Mouse (Mus musculus) neural tube, embryonic 13.5 days (tissue): ENCODE results near the gene Myl6. TPM values are rescaled to one million over a fixed set of nuclear protein-coding genes. Genes with fewer than 3 reads are reported as not detected.
A peak's percentile ranks its signal among the peaks of the same experiment; 100 is the strongest.
"Not testable (repeated sequence)": the region's sequence is repeated elsewhere in the genome, so short reads cannot be mapped to it uniquely, and the experiment has no call there.

ENCODE experiments used
- ATAC-seq: fragments of 200-750 bp; cut with Nextera tagmentation; 2 replicates; pipeline ENCODE4 v1.8.0; 2017; ENCODE audit warnings: low read depth, mild to moderate bottlenecking, moderate TSS enrichment, moderate library complexity
- H3K27ac ChIP-seq: fragments of 300-500 bp; sonication (generic); replicated peaks from 2 replicates; pipeline ENCODE4 v1.5.1; 2015; ENCODE audit warnings: moderate library complexity, mild to moderate bottlenecking, inconsistent platforms
- H3K27me3 ChIP-seq: fragments of 300-500 bp; sonication (generic); 2 replicates; pipeline ENCODE4 v1.6.1; 2015; ENCODE audit warnings: mild to moderate bottlenecking, inconsistent platforms
- H3K36me3 ChIP-seq: fragments of 300-500 bp; sonication (generic); 2 replicates; pipeline ENCODE4 v1.6.1; 2015; ENCODE audit warnings: mild to moderate bottlenecking, inconsistent platforms
- H3K4me1 ChIP-seq: fragments of 300-500 bp; sonication (generic); replicated peaks from 2 replicates; pipeline ENCODE4 v1.6.1; 2015; ENCODE audit warnings: inconsistent platforms
- H3K4me2 ChIP-seq: fragments of 300-500 bp; sonication (generic); 2 replicates; pipeline ENCODE4 v1.6.1; 2015; ENCODE audit warnings: inconsistent platforms, mild to moderate bottlenecking, moderate library complexity
- H3K4me3 ChIP-seq: fragments of 300-500 bp; sonication (generic); 2 replicates; pipeline ENCODE4 v1.5.1; 2015; ENCODE audit warnings: mild to moderate bottlenecking, inconsistent platforms
- H3K9ac ChIP-seq: fragments of 300-500 bp; sonication (generic); 2 replicates; pipeline ENCODE4 v1.6.1; 2015; ENCODE audit warnings: moderate library complexity, mild to moderate bottlenecking, inconsistent platforms
- H3K9me3 ChIP-seq: fragments of 300-500 bp; sonication (generic); 2 replicates; pipeline ENCODE4 v1.6.1; 2016; ENCODE audit warnings: inconsistent platforms
- WGBS: fragments of 180-500 bp; shearing (Covaris S2); methylation state at CpG from one replicate; pipeline ENCODE4 v1.1.7; 2015; 5-methylcytosine and 5-hydroxymethylcytosine counted together
- polyA plus RNA-seq: library from polyadenylated mRNA; unstranded; fragments of >200 nt; fragmentation: Nextera tagmentation; extraction: Ambion mirVana; gene quantifications from 2 replicates; pipeline ENCODE4 v1.2.1, GENCODE M21; 2015

Gene Myl6
- polyA plus RNA-seq, 1 experiment from 2014 or later: 1,105 TPM

DNA sequence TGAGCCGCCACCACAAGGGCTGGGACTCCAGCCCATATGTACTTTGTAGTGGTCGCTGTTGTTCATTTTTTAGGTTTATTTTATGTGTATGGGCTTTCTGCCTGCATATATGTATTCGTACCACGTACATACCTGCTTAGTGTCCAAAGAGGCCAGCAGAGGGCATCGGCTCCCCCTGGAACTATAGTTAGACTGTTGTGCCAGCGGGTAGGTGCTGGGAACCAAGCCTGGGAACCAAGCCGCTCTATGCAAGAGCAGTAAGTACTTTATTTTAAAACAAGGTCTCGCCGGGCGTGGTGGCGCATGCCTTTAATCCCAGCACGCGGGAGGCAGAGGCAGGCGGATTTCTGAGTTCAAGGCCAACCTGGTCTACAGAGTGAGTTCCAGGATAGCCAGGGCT is 12.0 kb upstream of the Myl6 start:
- no peaks in the 10 kb centered on the region for H3K4me1 ChIP-seq
- no peak overlapping the region for H3K9ac ChIP-seq
- H3K27ac ChIP-seq: no peak overlapping the region
- 94% methylated on average over 14 of the region's 14 CpGs for WGBS
- no peaks in the 10 kb centered on the region for H3K9me3 ChIP-seq
- no peak overlapping the region for H3K4me2 ChIP-seq
- no peak overlapping the region for H3K4me3 ChIP-seq
- H3K36me3 ChIP-seq: peaks cover 15% of the 10 kb centered on the region
- no peaks in the 10 kb centered on the region for H3K27me3 ChIP-seq
- ATAC-seq: no peak

DNA sequence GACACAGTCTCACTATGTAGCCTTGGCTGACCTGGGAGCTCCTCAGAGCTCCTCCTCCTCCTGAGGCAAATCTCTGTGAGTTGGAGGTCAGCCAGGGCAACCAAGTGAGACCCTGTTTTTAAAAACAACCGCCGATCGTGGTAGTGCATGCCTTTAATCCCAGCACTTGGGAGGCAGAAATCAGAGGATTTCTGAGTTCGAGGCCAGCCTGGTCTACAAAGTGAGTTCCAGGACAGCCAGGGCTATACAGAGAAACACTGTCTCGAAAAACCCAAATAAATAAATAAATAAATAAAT is 11.4 kb upstream of the Myl6 start:
- peaks cover 11% of the 10 kb centered on the region for H3K36me3 ChIP-seq
- not testable (repeated sequence) for H3K9ac ChIP-seq, H3K4me2 ChIP-seq, H3K27me3 ChIP-seq, H3K9me3 ChIP-seq, H3K4me1 ChIP-seq, ATAC-seq, H3K27ac ChIP-seq, H3K4me3 ChIP-seq
- 90% methylated on average over 5 of the region's 5 CpGs for WGBS

DNA sequence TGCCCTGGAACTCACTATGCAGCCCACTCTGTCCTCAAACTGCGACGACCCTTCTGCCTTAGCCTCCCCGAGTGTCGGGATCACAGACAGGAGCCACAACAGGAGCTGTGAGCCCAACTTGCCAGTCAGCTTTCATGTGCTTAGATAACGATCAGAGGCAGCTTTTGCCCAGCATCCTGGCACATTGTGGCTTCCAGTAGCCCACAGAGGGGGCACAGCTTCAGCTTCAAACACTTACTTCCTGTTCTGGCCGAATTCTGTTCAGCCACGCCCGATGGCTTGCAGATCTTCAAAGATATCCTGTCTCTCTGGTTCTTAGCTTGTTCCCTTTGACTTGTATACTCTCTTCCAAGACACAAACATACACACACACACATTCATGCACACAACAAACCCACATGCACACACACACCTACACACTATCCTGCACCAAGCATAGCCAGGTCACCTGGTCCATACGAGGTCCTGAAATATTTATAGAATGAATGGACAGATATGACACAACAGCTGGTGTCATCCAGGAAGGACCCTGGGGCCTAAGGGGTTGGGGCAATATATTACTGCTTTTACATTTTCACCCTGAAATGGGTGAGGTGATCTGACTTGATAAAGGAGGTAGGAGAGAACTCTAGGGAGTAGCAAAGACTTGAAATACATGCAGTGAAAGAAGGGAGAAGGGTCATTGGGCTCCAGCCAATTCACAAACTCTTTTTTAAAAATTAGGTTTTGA is 10.9 kb upstream of the Myl6 start:
- peaks cover 6% of the 10 kb centered on the region for H3K36me3 ChIP-seq
- no peaks in the 10 kb centered on the region for H3K9me3 ChIP-seq
- H3K9ac ChIP-seq: 0 out of 2 replicates have a peak overlapping the region, but pooled peaks have one; percentile 23
- no peak overlapping the region for H3K27ac ChIP-seq
- 78% methylated on average over 9 of the region's 9 CpGs for WGBS
- H3K27me3 ChIP-seq: no peaks in the 10 kb centered on the region
- no peak overlapping the region for H3K4me2 ChIP-seq
- no peaks in the 10 kb centered on the region for H3K4me1 ChIP-seq
- H3K4me3 ChIP-seq: no peak overlapping the region
- no peak for ATAC-seq

DNA sequence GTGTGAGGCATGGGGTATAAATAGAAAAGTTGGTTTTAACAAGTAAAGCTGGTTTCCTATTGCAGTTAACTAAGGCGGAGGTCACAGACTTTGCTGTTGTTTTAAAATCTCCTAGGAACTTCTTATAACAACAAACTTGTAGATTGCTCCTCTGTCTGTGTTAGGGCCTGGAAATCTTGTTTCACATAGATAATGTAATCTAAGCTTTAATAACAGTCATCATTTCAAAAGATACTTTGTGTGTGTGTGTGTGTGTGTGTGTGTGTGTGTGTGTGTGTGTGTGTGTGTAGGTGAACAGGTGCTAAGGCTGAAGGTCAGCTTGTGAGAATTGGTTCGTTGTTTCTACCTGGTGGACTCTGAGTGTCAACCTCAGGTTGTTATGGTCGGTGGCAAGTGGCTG is 10.1 kb upstream of the Myl6 start:
- H3K4me1 ChIP-seq: peaks cover 7% of the 10 kb centered on the region; the same call in 1 of the 2 replicates
- ATAC-seq: no peak
- no peak overlapping the region for H3K9ac ChIP-seq
- H3K27ac ChIP-seq: no peak overlapping the region
- peaks cover 3% of the 10 kb centered on the region for H3K36me3 ChIP-seq
- WGBS: 89% methylated on average over 3 of the region's 3 CpGs
- H3K4me3 ChIP-seq: no peak overlapping the region
- H3K4me2 ChIP-seq: no peak overlapping the region
- H3K9me3 ChIP-seq: no peaks in the 10 kb centered on the region
- no peaks in the 10 kb centered on the region for H3K27me3 ChIP-seq

DNA sequence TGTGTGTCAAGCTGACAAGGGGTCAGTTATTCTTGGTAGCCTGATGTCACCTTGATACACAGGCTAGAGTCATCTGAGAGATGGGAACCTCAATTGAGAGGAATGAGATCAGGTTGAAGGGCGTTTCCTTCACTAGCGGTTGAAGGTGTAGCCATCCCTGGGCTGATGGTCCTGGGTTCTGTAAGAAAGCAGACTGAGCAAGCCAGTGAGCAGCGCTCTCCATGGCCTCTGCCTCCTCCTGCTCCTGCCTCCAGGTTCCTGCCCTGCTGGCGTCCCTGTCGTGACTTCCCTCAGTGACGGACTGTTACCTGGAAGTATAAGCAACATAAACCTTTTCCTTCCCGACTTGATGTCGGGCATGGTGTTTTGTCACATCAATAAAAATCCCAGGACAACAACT is 9.6 kb upstream of the Myl6 start:
- peaks cover 3% of the 10 kb centered on the region; the same call in 1 of the 2 replicates for H3K36me3 ChIP-seq
- H3K9ac ChIP-seq: no peak overlapping the region
- H3K9me3 ChIP-seq: no peaks in the 10 kb centered on the region
- no peak overlapping the region for H3K4me3 ChIP-seq
- H3K4me2 ChIP-seq: no peak overlapping the region
- H3K27ac ChIP-seq: no peak overlapping the region
- H3K27me3 ChIP-seq: no peaks in the 10 kb centered on the region
- peaks cover 7% of the 10 kb centered on the region; the same call in 1 of the 2 replicates for H3K4me1 ChIP-seq
- no peak for ATAC-seq
- 71% methylated on average over 8 of the region's 8 CpGs for WGBS

DNA sequence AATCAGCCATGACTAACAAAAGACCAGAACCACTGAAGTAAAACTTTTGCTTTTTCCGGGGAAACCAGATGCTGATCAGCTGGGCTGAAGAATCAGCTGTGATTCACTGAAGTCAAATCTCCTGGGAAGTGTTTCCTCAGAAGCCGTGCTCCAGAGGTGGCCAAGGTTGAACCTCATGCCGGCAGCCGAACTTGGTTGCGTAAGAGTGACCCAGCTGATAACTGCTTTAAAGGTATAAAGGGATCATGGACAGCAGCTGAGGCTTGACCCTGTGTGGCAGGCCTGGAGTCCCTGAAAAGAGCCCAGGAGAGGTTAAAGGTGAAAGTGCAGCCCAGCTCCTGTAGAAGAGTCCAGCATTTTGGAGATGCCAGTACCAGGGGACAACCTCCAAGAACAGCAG is 8.4 kb upstream of the Myl6 start:
- Histone ChIP-seq H3K9me3 (no peaks in the 10 kb centered on the region), H3K27me3 (no peaks in the 10 kb centered on the region), H3K4me2 (no peak overlapping the region), H3K9ac (no peak overlapping the region), H3K4me3 (no peak overlapping the region), H3K4me1 (peaks cover 18% of the 10 kb centered on the region), H3K36me3 (peaks cover 3% of the 10 kb centered on the region; the same call in 1 of the 2 replicates), H3K27ac (no peak overlapping the region)
- no peak for ATAC-seq
- WGBS: 79% methylated on average over 5 of the region's 5 CpGs

DNA sequence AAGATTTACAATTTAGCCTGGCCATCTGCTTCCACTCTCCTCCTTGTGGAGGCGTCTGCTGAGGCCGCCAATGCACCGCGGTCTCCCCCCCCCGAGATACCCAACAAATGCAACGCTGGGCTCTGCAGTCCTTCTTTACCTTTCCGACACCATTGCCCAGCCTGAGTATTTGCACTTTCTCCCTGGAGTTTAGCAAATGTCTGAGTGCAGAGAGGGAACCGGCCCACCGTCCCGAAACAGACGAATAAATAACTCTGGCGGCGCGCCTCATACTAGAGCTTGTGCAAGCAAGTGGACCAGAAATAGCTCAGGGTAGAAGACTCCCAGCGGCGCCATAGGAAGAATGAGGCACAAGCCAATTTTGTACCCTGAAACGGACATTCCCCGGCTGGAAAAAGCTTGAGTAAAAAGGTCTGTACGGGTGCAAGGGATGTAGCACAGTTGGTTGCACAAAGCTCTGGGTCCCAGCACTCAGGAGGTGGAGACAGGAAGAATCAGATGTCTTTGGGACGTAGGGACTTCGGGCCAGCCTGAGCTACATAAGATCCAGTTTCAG is 5.2 kb upstream of the Myl6 start:
- Histone ChIP-seq H3K27me3 (no peaks in the 10 kb centered on the region), H3K9me3 (no peaks in the 10 kb centered on the region), H3K36me3 (no peaks in the 10 kb centered on the region), H3K4me2 (peak overlapping the region; percentile 81), H3K4me3 (peak overlapping the region; percentile 60), H3K4me1 (peaks cover 40% of the 10 kb centered on the region), H3K27ac (peak overlapping the region; percentile 84), H3K9ac (peak overlapping the region; percentile 71)
- 0 out of 2 replicates have a peak, but pooled peaks have one; percentile 7 for ATAC-seq
- WGBS: under 1% methylated on average over 21 of the region's 21 CpGs

DNA sequence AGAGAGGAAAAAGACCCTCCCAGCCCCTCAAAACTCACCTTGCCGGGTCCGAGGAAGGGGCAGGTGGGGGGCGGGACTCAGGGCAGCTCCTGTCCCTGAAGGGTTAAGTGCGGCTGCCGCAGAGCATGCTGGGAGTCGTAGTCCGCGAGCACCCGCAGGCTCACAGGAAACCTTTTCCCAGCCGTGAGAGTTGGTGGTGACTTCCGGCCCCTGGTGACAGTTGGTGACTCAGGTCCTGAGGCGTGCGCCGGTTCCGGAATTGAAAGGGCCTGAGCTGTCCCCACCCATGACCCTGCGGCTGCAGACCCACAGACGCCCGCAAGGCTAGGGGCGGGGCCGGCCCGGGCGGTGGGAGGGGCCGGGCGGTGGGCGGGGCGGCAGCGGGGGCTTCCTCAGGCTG is 4.6 kb upstream of the Myl6 start, which contains the start of gene Myl6b:
TSS of gene Myl6b (minus strand) at position 96 of the 400 bp plus-strand sequence.
- Histone ChIP-seq H3K9me3 (no peaks in the 10 kb centered on the region), H3K27ac (peak within 1 kb of the TSS; percentile 84), H3K9ac (peak within 1 kb of the TSS; percentile 71), H3K36me3 (no peaks in the 10 kb centered on the region), H3K4me2 (peak within 1 kb of the TSS; percentile 81), H3K4me3 (peak within 1 kb of the TSS; percentile 60), H3K4me1 (peaks cover 40% of the 10 kb centered on the region), H3K27me3 (no peaks in the 10 kb centered on the region)
- ATAC-seq: peak; percentile 78
- under 1% methylated on average over 27 of the region's 27 CpGs for WGBS

DNA sequence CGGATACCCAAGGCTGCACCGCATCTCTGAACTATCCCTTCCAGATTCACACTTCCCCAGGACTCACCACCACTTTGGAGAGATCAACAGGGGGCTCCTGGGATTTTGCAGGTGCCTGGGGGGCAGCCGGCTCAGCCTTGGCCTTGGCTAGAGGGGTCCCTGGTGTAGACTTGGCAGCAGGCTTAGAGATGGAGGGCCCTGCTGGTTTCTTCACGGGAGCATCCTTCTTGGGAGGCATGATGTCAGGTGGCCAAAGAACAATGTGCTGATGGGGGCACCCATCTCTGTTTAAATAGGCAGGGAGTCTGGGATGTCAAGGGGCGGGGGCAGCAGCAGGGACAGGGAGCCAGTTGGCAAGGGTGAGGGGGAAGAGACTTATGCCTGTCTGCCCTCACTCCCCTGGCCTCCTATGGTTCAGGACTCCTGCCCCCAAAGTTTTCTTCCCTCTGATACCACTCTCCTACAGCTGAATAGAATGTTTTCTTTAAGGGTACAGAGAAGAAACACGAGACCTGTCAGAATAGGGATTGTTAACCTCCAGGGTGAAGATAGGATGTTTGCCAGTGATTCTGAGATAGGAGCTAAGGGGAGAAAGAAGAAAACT is 3.3 kb upstream of the Myl6 start:
- H3K27ac ChIP-seq: no peak overlapping the region
- 0 out of 2 replicates have a peak overlapping the region, but pooled peaks have one; percentile 2 for H3K4me3 ChIP-seq
- ATAC-seq: no peak
- peaks cover 48% of the 10 kb centered on the region for H3K4me1 ChIP-seq
- no peaks in the 10 kb centered on the region for H3K9me3 ChIP-seq
- peak overlapping the region; percentile 81 for H3K4me2 ChIP-seq
- H3K27me3 ChIP-seq: no peaks in the 10 kb centered on the region
- H3K9ac ChIP-seq: peak overlapping the region; percentile 4; the same call in 1 of the 2 replicates
- H3K36me3 ChIP-seq: no peaks in the 10 kb centered on the region
- WGBS: 46% methylated on average over 6 of the region's 6 CpGs

DNA sequence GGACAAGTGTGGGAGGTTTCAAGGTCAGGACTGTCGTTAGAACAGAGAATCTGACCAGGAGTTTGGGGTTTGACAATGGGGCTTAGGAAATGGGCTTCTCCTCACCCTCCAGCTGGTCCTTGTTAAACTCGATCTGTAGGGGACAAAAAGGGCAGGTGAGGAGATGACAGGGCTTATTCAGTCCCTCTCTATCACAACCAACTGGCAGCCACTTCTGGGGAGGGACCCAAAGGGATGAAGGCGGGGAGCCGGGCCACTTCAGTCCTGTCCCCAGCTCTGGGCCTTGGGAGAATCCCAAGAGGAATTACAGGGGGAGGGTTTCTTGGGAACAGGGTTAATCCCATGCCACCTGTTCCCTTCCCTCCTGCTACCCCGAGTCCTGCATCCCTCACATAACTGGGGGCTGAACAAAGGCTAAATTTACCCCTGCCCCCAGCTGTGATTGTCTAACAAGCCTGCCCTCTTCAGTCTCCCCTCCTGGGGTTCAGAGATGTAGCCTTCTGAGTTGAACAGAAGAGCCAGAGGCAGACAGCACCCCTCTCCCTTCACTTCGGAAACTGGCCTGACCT is 2.6 kb upstream of the Myl6 start:
- WGBS: 43% methylated on average over 6 of the region's 6 CpGs
- Histone ChIP-seq H3K9me3 (no peaks in the 10 kb centered on the region), H3K36me3 (peaks cover 4% of the 10 kb centered on the region), H3K27me3 (no peaks in the 10 kb centered on the region), H3K27ac (no peak overlapping the region), H3K9ac (peak overlapping the region; percentile 4; the same call in 1 of the 2 replicates), H3K4me3 (0 out of 2 replicates have a peak overlapping the region, but pooled peaks have one; percentile 2), H3K4me1 (peaks cover 54% of the 10 kb centered on the region), H3K4me2 (no peak overlapping the region; the same call in 1 of the 2 replicates)
- ATAC-seq: no peak

DNA sequence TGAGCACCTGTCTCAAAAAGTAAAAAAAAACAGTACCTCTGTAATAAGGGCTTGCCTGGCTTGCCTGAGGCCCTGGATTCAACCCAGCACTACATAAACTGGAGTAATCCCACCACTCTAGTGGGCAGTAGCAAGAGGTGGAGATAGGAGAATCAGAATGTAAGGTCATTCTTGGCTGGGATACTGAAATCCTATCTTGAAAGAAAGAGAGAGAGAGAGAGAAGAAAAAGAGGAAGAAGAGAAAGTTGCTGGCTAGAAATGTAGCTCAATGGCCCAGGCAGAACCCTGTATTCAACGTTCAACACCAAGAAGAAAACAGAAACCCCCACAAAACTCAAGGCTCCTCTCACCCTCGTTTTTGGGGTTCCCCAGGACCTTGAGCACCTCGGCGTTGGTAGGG is 2.0 kb upstream of the Myl6 start:
- no peak overlapping the region for H3K4me3 ChIP-seq
- H3K27me3 ChIP-seq: no peaks in the 10 kb centered on the region
- 75% methylated on average over 4 of the region's 4 CpGs for WGBS
- H3K4me1 ChIP-seq: peaks cover 61% of the 10 kb centered on the region
- H3K36me3 ChIP-seq: peaks cover 11% of the 10 kb centered on the region
- no peak overlapping the region for H3K4me2 ChIP-seq
- ATAC-seq: no peak
- H3K27ac ChIP-seq: no peak overlapping the region
- H3K9me3 ChIP-seq: no peaks in the 10 kb centered on the region
- no peak overlapping the region for H3K9ac ChIP-seq

DNA sequence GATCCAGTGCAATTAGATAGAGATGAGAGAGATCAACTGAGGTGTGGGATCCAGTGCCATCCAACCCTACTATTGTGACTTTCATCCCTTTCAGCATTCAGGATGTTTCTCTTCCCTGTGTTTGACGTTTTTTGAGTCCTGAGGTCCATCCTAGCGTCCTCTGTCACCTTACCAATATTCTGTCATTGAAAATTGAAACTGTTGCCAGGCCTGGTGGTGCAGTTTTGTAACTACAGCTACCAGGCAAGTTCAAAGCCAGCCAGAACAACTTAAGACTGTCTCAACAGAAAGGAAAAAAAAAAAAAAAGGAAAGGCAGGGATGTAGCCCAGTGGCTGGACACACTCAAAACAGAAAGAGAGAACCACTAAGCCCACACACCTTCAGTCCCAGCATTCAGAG is 1.3 kb upstream of the Myl6 start:
- Histone ChIP-seq H3K9ac (0 out of 2 replicates have a peak overlapping the region, but pooled peaks have one; percentile 96), H3K4me2 (peak overlapping the region; percentile 76), H3K27me3 (no peaks in the 10 kb centered on the region), H3K9me3 (no peaks in the 10 kb centered on the region), H3K36me3 (peaks cover 17% of the 10 kb centered on the region), H3K4me3 (peak overlapping the region; percentile 87; the same call in 1 of the 2 replicates), H3K4me1 (peaks cover 66% of the 10 kb centered on the region), H3K27ac (no peak overlapping the region)
- 83% methylated on average over 2 of the region's 2 CpGs for WGBS
- no peak for ATAC-seq
